Mouse (Mus musculus): ENCODE results near the gene Tmem151a.

Gene Tmem151a

GRCm38 (mm10) chr19:5048138-5049056 is 36.9 kb downstream of the Tmem151a start:
- no peak for DNase-seq (ENCODE audit: extremely low read depth, low read depth, low spot score)

GRCm38 (mm10) chr19:5045531-5045930 is 39.8 kb downstream of the Tmem151a start:
- DNase-seq (ENCODE audit: extremely low read depth, low read depth, low spot score), result no peak

DNA sequence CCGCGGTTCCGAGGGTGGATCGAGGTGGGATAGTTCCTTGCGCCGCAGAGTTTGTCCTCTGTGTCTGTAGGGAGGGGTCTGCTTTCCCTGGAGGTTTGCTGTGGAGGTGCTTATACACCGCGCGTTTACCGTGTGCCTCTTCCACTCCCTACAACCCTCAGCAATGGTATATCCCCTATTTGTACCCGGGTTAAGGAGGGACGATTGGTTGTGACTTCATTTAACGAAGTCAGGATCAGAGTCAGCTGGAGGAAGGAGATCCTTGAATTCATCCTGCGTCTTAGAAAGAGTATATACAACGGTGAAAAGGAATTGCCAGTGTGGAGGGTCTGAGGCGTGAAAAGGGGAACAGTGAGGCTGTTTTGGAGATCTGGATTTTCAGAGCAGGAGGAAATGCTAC is 43.7 kb downstream of the Tmem151a start:
- no peak for DNase-seq (ENCODE audit: extremely low read depth, low read depth, low spot score)

DNA sequence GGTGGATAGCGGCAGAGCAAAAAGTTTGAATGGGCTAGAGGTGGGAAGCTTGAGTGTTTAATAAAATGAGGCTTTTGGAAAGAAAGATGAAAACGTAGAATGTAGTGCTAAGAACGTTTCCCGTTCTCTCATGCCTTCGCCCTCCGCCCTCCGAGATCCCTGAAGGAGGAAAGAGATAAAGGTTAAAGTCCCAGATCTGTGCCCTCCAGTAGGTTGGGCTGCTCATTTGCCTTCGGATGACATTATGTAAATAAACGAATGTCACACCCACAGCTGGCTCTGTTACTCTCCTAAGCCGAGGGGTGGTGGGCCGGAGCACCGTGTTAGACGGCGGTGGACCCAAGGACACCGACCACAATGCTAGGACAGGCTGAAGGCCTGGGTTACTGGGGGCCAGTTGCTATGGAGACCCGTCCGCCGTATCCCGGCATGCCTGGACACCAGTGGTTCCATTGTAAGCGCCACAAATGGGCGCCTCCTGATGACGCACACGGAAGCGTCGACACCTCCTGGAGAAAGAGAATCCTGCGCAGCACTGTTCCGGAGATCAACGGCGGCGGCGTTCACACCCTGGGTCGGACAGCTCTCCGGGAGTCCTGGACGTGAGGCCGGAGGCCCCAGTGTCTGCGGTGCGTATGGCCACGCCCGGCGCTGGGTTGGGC is 44.3 kb downstream of the Tmem151a start, which contains the start of gene Brms1:
Gene Brms1 (plus strand): TSS at position 493 of the 662 bp plus-strand sequence.
- no peak for DNase-seq (ENCODE audit: extremely low read depth, low read depth, low spot score)

DNA sequence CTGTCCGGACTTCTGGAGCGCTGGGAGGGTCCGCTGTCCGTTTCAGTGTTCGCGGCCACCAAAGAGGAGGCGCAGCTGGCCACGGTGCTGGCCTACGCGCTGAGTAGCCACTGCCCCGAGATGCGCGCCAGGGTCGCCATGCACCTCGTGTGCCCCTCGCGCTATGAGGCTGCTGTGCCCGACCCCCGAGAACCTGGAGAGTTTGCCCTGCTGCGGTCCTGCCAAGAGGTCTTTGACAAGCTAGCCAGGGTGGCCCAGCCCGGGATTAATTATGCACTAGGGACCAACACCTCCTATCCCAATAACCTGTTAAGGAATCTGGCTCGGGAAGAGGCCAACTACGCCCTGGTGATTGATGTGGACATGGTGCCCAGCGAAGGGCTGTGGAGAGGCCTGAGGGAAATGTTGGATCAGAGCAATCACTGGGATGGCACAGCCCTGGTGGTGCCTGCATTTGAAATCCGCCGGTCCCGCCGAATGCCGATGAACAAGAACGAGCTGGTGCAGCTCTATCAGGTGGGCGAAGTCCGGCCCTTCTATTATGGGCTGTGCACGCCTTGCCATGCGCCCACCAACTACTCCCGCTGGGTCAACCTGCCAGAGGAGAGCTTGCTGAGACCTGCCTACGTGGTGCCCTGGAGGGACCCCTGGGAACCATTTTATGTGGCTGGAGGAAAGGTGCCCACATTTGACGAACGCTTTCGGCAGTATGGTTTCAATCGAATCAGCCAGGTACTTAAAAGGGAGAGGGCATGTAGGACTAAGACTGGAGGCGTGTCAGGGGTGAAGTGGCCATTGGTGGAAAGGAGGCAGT is 45.8 kb downstream of the Tmem151a start:
- DNase-seq (ENCODE audit: extremely low read depth, low read depth, low spot score), result no peak

GRCm38 (mm10) chr19:5038709-5039156 is 46.6 kb downstream of the Tmem151a start, which contains the start of the genes B4gat1 and AC124502.3:
Gene B4gat1 (plus strand): TSS chr19:5038826.
Gene AC124502.3 (plus strand): TSS chr19:5038891.
- no peak for DNase-seq (ENCODE audit: extremely low read depth, low read depth, low spot score)

- no peak for DNase-seq (ENCODE audit: extremely low read depth, low read depth, low spot score)
Measured at GRCm38 (mm10) chr19:5037678-5038571, 47.4 kb downstream of the Tmem151a start.

- no peak for DNase-seq (ENCODE audit: extremely low read depth, low read depth, low spot score)
Measured at GRCm38 (mm10) chr19:5036577-5036976, 48.8 kb downstream of the Tmem151a start.

DNA sequence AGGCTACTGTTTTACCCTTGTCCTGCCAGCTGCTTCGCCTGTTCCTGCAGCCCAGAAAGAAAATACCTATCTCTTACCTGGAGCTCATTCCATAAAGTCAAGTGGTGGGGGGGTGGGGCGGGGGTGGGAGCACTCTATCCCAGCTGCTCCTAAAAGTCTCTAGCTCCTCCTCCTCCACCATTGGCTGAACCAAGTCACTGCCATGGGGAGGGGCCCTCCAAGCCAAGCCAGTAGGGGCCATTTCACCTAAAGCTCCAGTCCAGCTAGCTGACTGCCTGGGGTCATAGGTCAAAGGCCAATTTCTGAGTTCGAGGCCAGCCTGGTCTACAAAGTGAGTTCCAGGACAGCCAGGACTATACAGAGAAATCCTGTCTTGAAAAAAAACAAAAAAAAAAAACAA is 52.6 kb downstream of the Tmem151a start:
- DNase-seq (ENCODE audit: extremely low read depth, low read depth, low spot score), result no peak

DNA sequence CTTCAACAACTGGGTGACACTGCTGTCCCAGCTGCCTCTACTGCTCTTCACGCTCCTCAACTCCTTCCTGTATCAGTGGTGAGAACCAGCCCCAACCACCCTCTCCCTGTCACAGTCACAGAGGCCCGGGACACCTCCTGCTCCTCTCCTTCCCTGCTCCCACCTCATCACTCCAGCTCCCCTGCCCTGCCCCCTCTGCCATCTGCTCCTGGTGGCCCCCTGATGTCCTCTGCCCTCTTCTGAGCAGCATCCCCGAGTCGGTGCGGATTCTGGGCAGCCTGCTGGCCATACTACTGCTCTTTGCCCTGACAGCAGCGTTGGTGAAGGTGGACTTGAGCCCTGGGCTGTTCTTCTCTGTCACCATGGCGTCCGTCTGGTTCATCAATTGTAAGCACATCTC is 59.2 kb downstream of the Tmem151a start:
- DNase-seq (ENCODE audit: extremely low read depth, low read depth, low spot score), result no peak

- no peak for DNase-seq (ENCODE audit: extremely low read depth, low read depth, low spot score)
Measured at GRCm38 (mm10) chr19:5023621-5024479, 61.5 kb downstream of the Tmem151a start, which contains the start of gene Slc29a2. Gene Slc29a2 (plus strand): TSS chr19:5023860.

GRCm38 (mm10) chr19:5021416-5021815 is 63.9 kb downstream of the Tmem151a start:
- DNase-seq (ENCODE audit: extremely low read depth, low read depth, low spot score), result no peak
